Mouse (Mus musculus) embryonic stem cell, embryonic (primary cell): ENCODE measurements at regions not wholly inside any gene's neighbourhood (a gene's known extent, or its start where the extent isn't known, plus 50 kb on each side); places are given as distances from the start of the nearest gene placed in this dataset.

Experiments used
- CTCF ChIA-PET, 4 experiments: fragments of 300-600 bp in 2 of 4; fragments of 350-600 bp in 2 of 4; sonication (Branson Sonifier 250); formaldehyde crosslinking; loops; one replicate each; lab custom pipeline; 2022; ENCODE audit warnings: inconsistent platforms in 2 of 4; lab: Charles Lee
- POLR2A ChIA-PET, 4 experiments: fragments of 300-600 bp in 2 of 4; fragments of 350-600 bp in 2 of 4; sonication (Branson Sonifier 250); formaldehyde crosslinking; loops; one replicate each; lab custom pipeline; 2022; ENCODE audit warnings: antibody characterized with exemption in 4 of 4, inconsistent platforms in 1 of 4; lab: Charles Lee

- CTCF ChIA-PET = interaction anchor here in 1 of 4 experiments (0.6 kb wide), 1 partner anchor 70 kb away, joined by 4 read pairs; no protein-coding TSS in a partner anchor
Observed at GRCm38 (mm10) chr3:57910020-57910419, 62.1 kb upstream of the Pfn2 start.

GRCm38 (mm10) chr3:57911831-57912596 is 64.1 kb upstream of the Pfn2 start:
- CTCF ChIA-PET = interaction anchor here in 1 of 4 experiments (0.5 kb wide), 1 partner anchor 544 kb away, joined by 6 read pairs; no protein-coding TSS in a partner anchor
- POLR2A ChIA-PET = interaction anchor here in 1 of 4 experiments (1.4 kb wide), 1 partner anchor 10 kb away, joined by 3 read pairs; no protein-coding TSS in a partner anchor

More at GRCm38 (mm10) chr3:57910020-57910419, 62.1 kb upstream of the Pfn2 start:
- POLR2A ChIA-PET = no interaction called here

GRCm38 (mm10) chr3:57912650-57913343 is 64.9 kb upstream of the Pfn2 start:
- POLR2A ChIA-PET = interaction anchor here in 1 of 4 experiments (1.4 kb wide), 1 partner anchor 9 kb away, joined by 3 read pairs; no protein-coding TSS in a partner anchor

GRCm38 (mm10) chr3:57914687-57915086 is 66.8 kb upstream of the Pfn2 start:
- CTCF ChIA-PET = no interaction called here

More at GRCm38 (mm10) chr3:57912650-57913343, 64.9 kb upstream of the Pfn2 start:
- CTCF ChIA-PET = no interaction called here

GRCm38 (mm10) chr3:57918913-57919312 is 71.0 kb upstream of the Pfn2 start:
- ChIA-PET CTCF (no interaction called here), POLR2A (interaction anchor here in 1 of 4 experiments (0.5 kb wide), 1 partner anchor 1294 kb away, joined by 3 read pairs; no protein-coding TSS in a partner anchor)

More at GRCm38 (mm10) chr3:57914687-57915086, 66.8 kb upstream of the Pfn2 start:
- POLR2A ChIA-PET = no interaction called here

GRCm38 (mm10) chr3:57919390-57920089 is 71.7 kb upstream of the Pfn2 start:
- POLR2A ChIA-PET = interaction anchor here in 1 of 4 experiments (0.5 kb wide), 1 partner anchor 1293 kb away, joined by 3 read pairs; no protein-coding TSS in a partner anchor
- CTCF ChIA-PET = interaction anchor here in 1 of 4 experiments (0.6 kb wide), 1 partner anchor 253 kb away, joined by 5 read pairs; no protein-coding TSS in a partner anchor

GRCm38 (mm10) chr3:57920090-57920432 is 72.2 kb upstream of the Pfn2 start:
- CTCF ChIA-PET = no interaction called here

GRCm38 (mm10) chr3:57921071-57921882 is 73.4 kb upstream of the Pfn2 start:
- CTCF ChIA-PET = interaction anchor here in 1 of 4 experiments (0.7 kb wide), 1 partner anchor 74 kb away, joined by 3 read pairs; no protein-coding TSS in a partner anchor
- POLR2A ChIA-PET = interaction anchor here in 1 of 4 experiments (0.6 to 1.1 kb wide), 2 partner anchors 9 to 195 kb away, joined by 3 read pairs; no protein-coding TSS in a partner anchor

More at GRCm38 (mm10) chr3:57920090-57920432, 72.2 kb upstream of the Pfn2 start:
- POLR2A ChIA-PET = no interaction called here

GRCm38 (mm10) chr3:57923061-57923460 is 75.2 kb upstream of the Pfn2 start:
- POLR2A ChIA-PET = no interaction called here
- CTCF ChIA-PET = no interaction called here

- POLR2A ChIA-PET = interaction anchor here in 1 of 4 experiments (0.6 kb wide), 1 partner anchor 92 kb away, joined by 3 read pairs; no protein-coding TSS in a partner anchor
- CTCF ChIA-PET = interaction anchor here in 1 of 4 experiments (0.6 kb wide), 1 partner anchor 42 kb away, joined by 3 read pairs; no protein-coding TSS in a partner anchor
Observed at GRCm38 (mm10) chr3:57932657-57933539, 85.0 kb upstream of the Pfn2 start.

- ChIA-PET CTCF (no interaction called here), POLR2A (no interaction called here)
Observed at GRCm38 (mm10) chr3:57935042-57935610, 87.2 kb upstream of the Pfn2 start.

- ChIA-PET POLR2A (no interaction called here), CTCF (no interaction called here)
Observed at GRCm38 (mm10) chr3:57940504-57941381, 92.9 kb upstream of the Pfn2 start.

GRCm38 (mm10) chr3:57944698-57945097 is 96.8 kb upstream of the Pfn2 start:
- CTCF ChIA-PET = interaction anchor here in 2 of 4 experiments (0.6 kb wide), 2 partner anchors 96 to 277 kb away, joined by 3 to 5 read pairs; no protein-coding TSS in a partner anchor
- POLR2A ChIA-PET = no interaction called here

GRCm38 (mm10) chr3:57945765-57946164 is 97.9 kb upstream of the Pfn2 start:
- CTCF ChIA-PET = no interaction called here

GRCm38 (mm10) chr3:57947331-57947730 is 99.5 kb upstream of the Pfn2 start:
- ChIA-PET CTCF (no interaction called here), POLR2A (no interaction called here)

More at GRCm38 (mm10) chr3:57945765-57946164, 97.9 kb upstream of the Pfn2 start:
- POLR2A ChIA-PET = no interaction called here

- POLR2A ChIA-PET = no interaction called here
- CTCF ChIA-PET = no interaction called here
Observed at GRCm38 (mm10) chr3:57948720-57949119, 100.8 kb upstream of the Pfn2 start.
